Comparison of ENCODE assay signal across 19 mouse cellular contexts in genomic region chr14:121916311-121917094, GRCm38 (mm10). TPM values are rescaled to one million over a fixed set of nuclear protein-coding genes. Genes with fewer than 3 reads are reported as not detected.
DNase-seq lines count a peak whose midpoint lies in the region; ATAC-seq and TF ChIP-seq lines count a peak whose summit lies in the region.
"Had no signal": no experiment of that assay in that cellular context is flagged by ENCODE, and none has a peak within 500 bp of the region (broad histone marks: within the 10 kb centered on the region; RNA-seq: fewer than 3 reads in every experiment).

No protein-coding gene starts in this region.

- peaks cover 16% of the 10 kb centered on the region for H3K4me1 ChIP-seq in thymus, adult 2 months (replicated peaks; ENCODE audit: control insufficient read depth, insufficient read depth, low read length)
- H3K4me1 ChIP-seq in hindbrain, embryonic 11.5 days (replicated peaks; ENCODE audit: control insufficient read depth, insufficient read depth, low read length) = no peaks in the 10 kb centered on the region
- H3K4me1 ChIP-seq in forebrain, embryonic 15.5 days = 0 out of 2 replicates have a peak, but pooled peaks cover 2% of the 10 kb centered on the region
- H3K4me1 ChIP-seq: neural tube, embryonic 12.5 days had no signal

- no peak for TF ChIP-seq POLR2A in thymus, adult 2 months (IDR thresholded peaks at IDR 0.05; ENCODE audit: control insufficient read depth, extremely low read depth, insufficient read depth, low read length, poor library complexity)

- DNase-seq in thymus, adult 2 months = no peak
- no peak for DNase-seq in thymus, postnatal 10 days (ENCODE audit: low spot score in 2 of 2)
- peak; percentile 51 for DNase-seq in T-cell, adult 2 months (ENCODE audit: low spot score)
- peak; percentile 79 for DNase-seq in splenic B cell, adult 2 months (ENCODE audit: low read depth, low spot score)
- no peak for DNase-seq in hindbrain, embryonic 11.5 days (ENCODE audit: low spot score)
- no peak for DNase-seq in retina, embryonic 14.5 days (ENCODE audit: low spot score)
- DNase-seq: cerebellum, adult 8-10 months; embryo, embryonic 11 days; kidney, adult 9 months; layer of hippocampus, postnatal 36 days; midbrain, embryonic 14.5 days; right cerebral cortex, postnatal 4 days had no signal

- H3K36me3 ChIP-seq in thymus, adult 2 months (ENCODE audit: control insufficient read depth, insufficient read depth, low read length) = peaks cover 6% of the 10 kb centered on the region
- H3K36me3 ChIP-seq in splenic B cell, adult 2 months (ENCODE audit: control insufficient read depth, insufficient read depth, low read length, poor library complexity, severe bottlenecking) = peaks cover 14% of the 10 kb centered on the region; the same call in 1 of the 2 replicates
- H3K36me3 ChIP-seq in hindbrain, embryonic 11.5 days (ENCODE audit: control insufficient read depth, insufficient read depth, low read length) = no peaks in the 10 kb centered on the region
- peaks cover 10% of the 10 kb centered on the region; the same call in 1 of the 2 replicates for H3K36me3 ChIP-seq in forebrain, embryonic 15.5 days

- no peak overlapping the region for H3K9ac ChIP-seq in hindbrain, embryonic 11.5 days (ENCODE audit: low read depth, low read length)
- H3K9ac ChIP-seq in forebrain, embryonic 15.5 days (replicated peaks) = no peak overlapping the region
- H3K9ac ChIP-seq: neural tube, embryonic 12.5 days had no signal

- WGBS in thymus, adult 2 months = 13% methylated on average over 6 of the region's 6 CpGs
- 87% methylated on average over 6 of the region's 6 CpGs for WGBS in hindbrain, embryonic 11.5 days
- WGBS in forebrain, embryonic 15.5 days = 89% methylated on average over 6 of the region's 6 CpGs

- H3K27me3 ChIP-seq in thymus, adult 2 months (ENCODE audit: control insufficient read depth, insufficient read depth, low read length) = no peaks in the 10 kb centered on the region
- no peaks in the 10 kb centered on the region for H3K27me3 ChIP-seq in splenic B cell, adult 2 months (ENCODE audit: control insufficient read depth, insufficient read depth, low read length, poor library complexity, severe bottlenecking)
- no peaks in the 10 kb centered on the region for H3K27me3 ChIP-seq in hindbrain, embryonic 11.5 days (ENCODE audit: control insufficient read depth, insufficient read depth, low read length)
- H3K27me3 ChIP-seq in forebrain, embryonic 15.5 days = no peaks in the 10 kb centered on the region
- H3K27me3 ChIP-seq: neural tube, embryonic 12.5 days had no signal

- TF ChIP-seq CTCF in thymus, adult 2 months (IDR thresholded peaks at IDR 0.05; ENCODE audit: borderline replicate concordance, control insufficient read depth, extremely low read depth, insufficient read depth, low read length, poor library complexity) = no peak

- H3K4me3 ChIP-seq in thymus, adult 2 months (ENCODE audit: control insufficient read depth, insufficient read depth, low read length) = no peak overlapping the region
- H3K4me3 ChIP-seq in hindbrain, embryonic 11.5 days (ENCODE audit: low read depth, low read length) = no peak overlapping the region
- H3K4me3 ChIP-seq in forebrain, embryonic 15.5 days = no peak overlapping the region
- H3K4me3 ChIP-seq: neural tube, embryonic 12.5 days had no signal

- ATAC-seq in inflammation-experienced regulatory T-cells, adult 6 months = peak; percentile 16
- no peak for ATAC-seq in hindbrain, embryonic 11.5 days (ENCODE audit: low FRiP score)
- ATAC-seq in forebrain, embryonic 15.5 days (replicated peaks) = no peak
- ATAC-seq: forebrain, embryonic 14.5 days; hindbrain, postnatal 0 days had no signal

- H3K9me3 ChIP-seq in hindbrain, embryonic 11.5 days (ENCODE audit: control insufficient read depth, low read length) = no peaks in the 10 kb centered on the region
- H3K9me3 ChIP-seq in forebrain, embryonic 15.5 days = no peaks in the 10 kb centered on the region
- H3K9me3 ChIP-seq: neural tube, embryonic 12.5 days had no signal

- peak overlapping the region; percentile 84 for H3K27ac ChIP-seq in thymus, adult 2 months (ENCODE audit: control insufficient read depth, insufficient read depth, low read length)
- H3K27ac ChIP-seq in hindbrain, embryonic 11.5 days (ENCODE audit: low read depth, low read length) = no peak overlapping the region
- no peak overlapping the region for H3K27ac ChIP-seq in forebrain, embryonic 15.5 days (replicated peaks)
- H3K27ac ChIP-seq: hindbrain, postnatal 0 days; neural tube, embryonic 12.5 days had no signal

- no peak overlapping the region for H3K4me2 ChIP-seq in hindbrain, embryonic 11.5 days (replicated peaks; ENCODE audit: low read depth, low read length)
- H3K4me2 ChIP-seq in forebrain, embryonic 15.5 days (replicated peaks) = no peak overlapping the region
- H3K4me2 ChIP-seq: neural tube, embryonic 12.5 days had no signal

RNA-seq across cellular contexts. Expression of gene Gpr18, which starts 0.9 kb away (rescaled TPM):
- polyA plus RNA-seq in thymus, adult 2 months (2012; rRNA removed) = 24.8 and 32.8 TPM in 2 replicates
- polyA plus RNA-seq in inflammation-experienced regulatory T-cells, adult 6 months (2017; shearing (Covaris generic)) = 10 to 100 TPM; 51.6 to 79.6 (median 77.9) TPM
- polyA plus RNA-seq in hindbrain, embryonic 11.5 days (2014; fragmentation: Nextera tagmentation; extraction: Ambion mirVana) = 0.13 and 0.59 TPM in 2 replicates
- polyA plus RNA-seq in forebrain, embryonic 15.5 days (2015; fragmentation: Nextera tagmentation; extraction: Ambion mirVana) = 0.17 and 0.29 TPM in 2 replicates
- polyA plus RNA-seq: brain, embryonic 14.5 days; forebrain, embryonic 14.5 days; heart, embryonic 14.5 days; hindbrain, postnatal 0 days; midbrain, embryonic 14.5 days had no signal

RNA-seq across cellular contexts. Expression of gene Ubac2, which starts 38.1 kb away (rescaled TPM):
- polyA plus RNA-seq in thymus, adult 2 months (2012; rRNA removed) = 102 TPM in 2 replicates
- 10 to 100 TPM; 47.9 to 88.3 (median 78.9) TPM for polyA plus RNA-seq in inflammation-experienced regulatory T-cells, adult 6 months (2017; shearing (Covaris generic))
- polyA plus RNA-seq in hindbrain, embryonic 11.5 days (2014; fragmentation: Nextera tagmentation; extraction: Ambion mirVana) = 64.7 and 66.3 TPM in 2 replicates
- polyA plus RNA-seq in forebrain, embryonic 15.5 days (2015; fragmentation: Nextera tagmentation; extraction: Ambion mirVana) = 51.8 and 53.5 TPM in 2 replicates

RNA-seq across cellular contexts. Expression of gene Gpr183, which starts 48.5 kb away (rescaled TPM):
- polyA plus RNA-seq in thymus, adult 2 months (2012; rRNA removed) = 10.1 and 10.3 TPM in 2 replicates
- 100 to 1,000 TPM; 108 to 142 (median 140) TPM for polyA plus RNA-seq in inflammation-experienced regulatory T-cells, adult 6 months (2017; shearing (Covaris generic))
- 1.9 and 3.2 TPM in 2 replicates for polyA plus RNA-seq in hindbrain, embryonic 11.5 days (2014; fragmentation: Nextera tagmentation; extraction: Ambion mirVana)
- polyA plus RNA-seq in forebrain, embryonic 15.5 days (2015; fragmentation: Nextera tagmentation; extraction: Ambion mirVana) = 0.98 and 1.6 TPM in 2 replicates

Comparison
In these comparisons a context has a peak if more than half of its experiments do, and no peak if none do; other contexts are left out.
1. DNase-seq: peak in T-cell, adult 2 months (single experiment) and splenic B cell, adult 2 months (single experiment); none in thymus, adult 2 months (single experiment), thymus, postnatal 10 days (0 of 2), hindbrain, embryonic 11.5 days (single experiment) and retina, embryonic 14.5 days (single experiment).
2. RNA of gene Gpr18, which starts 0.9 kb away (polyA plus RNA-seq): 51.6 to 79.6 TPM in inflammation-experienced regulatory T-cells, adult 6 months and 24.8 to 32.8 TPM in thymus, adult 2 months; 0.13 to 0.59 TPM in hindbrain, embryonic 11.5 days and 0.17 to 0.29 TPM in forebrain, embryonic 15.5 days; every median in the first group is over 10 times any median in the second.